Mouse (Mus musculus): ENCODE data around the gene Myo16. TPM values are rescaled to one million over a fixed set of nuclear protein-coding genes. Genes with fewer than 3 reads are reported as not detected.

Myo16 gene
- polyA plus RNA-seq, 1 experiment: 104 TPM

DNA sequence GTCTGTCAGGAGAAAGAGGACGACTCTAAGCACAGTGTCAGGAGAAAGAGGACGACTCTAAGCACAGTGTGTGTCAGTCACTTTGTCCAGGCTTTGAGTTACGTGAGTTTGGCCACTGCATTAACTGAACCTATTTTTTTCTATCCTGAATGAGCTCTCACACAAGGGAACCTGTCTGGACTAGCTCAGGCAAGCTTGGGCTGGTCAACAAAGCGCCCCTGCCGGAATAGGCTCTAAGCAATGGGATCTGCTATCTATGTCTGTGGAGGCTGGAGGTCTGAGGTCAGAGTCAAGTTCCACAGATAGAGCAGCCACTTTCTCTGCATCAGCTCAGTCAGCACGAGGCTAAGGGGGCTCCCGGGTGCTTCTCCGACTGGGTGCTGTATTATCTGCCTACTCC is 46.3 kb downstream of the Myo16 start:
- Histone ChIP-seq H3K27ac (ENCODE audit: insufficient read depth, low read depth, low read length) (no peak overlapping the region), H3K4me1 (ENCODE audit: control insufficient read depth, insufficient read depth, low read length) (peaks cover 13% of the 10 kb centered on the region), H3K4me3 (ENCODE audit: insufficient read depth, low read depth, low read length) (no peak overlapping the region)
- WGBS: 53% methylated on average over 8 of the region's 8 CpGs
- TF ChIP-seq POLR2A (IDR thresholded peaks at IDR 0.05; ENCODE audit: insufficient read depth, low read depth, low read length): no peak
- TF ChIP-seq CTCF (IDR thresholded peaks at IDR 0.05; ENCODE audit: insufficient read depth, low read depth, low read length): no peak

DNA sequence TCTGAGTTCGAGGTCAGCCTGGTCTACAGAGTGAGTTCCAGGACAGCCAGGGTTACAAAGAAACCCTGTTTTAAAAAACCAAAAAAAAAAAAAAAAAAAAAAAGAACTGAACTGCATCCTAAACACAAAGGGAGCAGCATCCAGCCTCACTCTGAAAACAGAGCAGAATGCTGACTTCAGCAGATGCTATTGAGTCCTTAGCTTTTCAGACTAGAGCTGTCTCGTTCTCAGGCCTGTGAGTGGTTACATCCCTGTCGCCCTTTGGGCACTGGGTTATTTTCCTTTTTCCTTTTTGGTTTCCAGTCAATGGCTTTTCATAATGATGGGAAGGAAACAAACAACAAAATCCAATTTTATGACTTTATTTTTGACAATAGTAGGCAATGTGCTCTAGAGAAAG is 61.3 kb downstream of the Myo16 start:
- TF ChIP-seq CTCF (IDR thresholded peaks at IDR 0.05; ENCODE audit: insufficient read depth, low read depth, low read length) (no peak), POLR2A (IDR thresholded peaks at IDR 0.05; ENCODE audit: insufficient read depth, low read depth, low read length) (no peak)
- 70% methylated on average over 3 of the region's 3 CpGs for WGBS
- Histone ChIP-seq H3K4me1 (ENCODE audit: control insufficient read depth, insufficient read depth, low read length) (peaks cover 8% of the 10 kb centered on the region), H3K27ac (ENCODE audit: insufficient read depth, low read depth, low read length) (no peak overlapping the region), H3K4me3 (ENCODE audit: insufficient read depth, low read depth, low read length) (no peak overlapping the region)

GRCm38 (mm10) chr8:10219761-10220276 is 66.1 kb downstream of the Myo16 start:
- H3K4me3 ChIP-seq (ENCODE audit: insufficient read depth, low read depth, low read length): no peak overlapping the region
- TF ChIP-seq CTCF (IDR thresholded peaks at IDR 0.05; ENCODE audit: insufficient read depth, low read depth, low read length): no peak
- TF ChIP-seq POLR2A (IDR thresholded peaks at IDR 0.05; ENCODE audit: insufficient read depth, low read depth, low read length): no peak
- H3K4me1 ChIP-seq (ENCODE audit: control insufficient read depth, insufficient read depth, low read length): peaks cover 13% of the 10 kb centered on the region
- no peak overlapping the region for H3K27ac ChIP-seq (ENCODE audit: insufficient read depth, low read depth, low read length)
- 48% methylated on average over 5 of the region's 5 CpGs for WGBS

DNA sequence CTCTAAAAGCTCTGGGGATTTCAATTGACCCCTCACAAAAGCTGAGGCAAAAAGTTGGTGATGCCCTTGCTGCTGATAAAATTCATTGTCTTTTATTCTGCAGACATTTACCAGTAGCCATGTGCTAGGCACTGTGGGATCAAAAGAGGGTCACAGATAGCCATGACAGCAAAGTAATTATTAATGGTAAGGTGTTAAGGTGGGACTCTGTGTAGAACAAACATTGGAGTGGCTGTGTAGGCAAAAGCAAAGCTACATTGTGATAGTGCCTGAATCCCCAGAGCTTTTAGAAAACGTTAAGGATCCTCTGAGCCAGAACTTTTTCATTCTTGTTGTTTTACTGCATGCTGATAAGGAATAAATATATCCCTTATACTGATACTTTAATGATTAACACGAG is 69.1 kb downstream of the Myo16 start:
- 34% methylated on average over 2 of the region's 2 CpGs for WGBS
- TF ChIP-seq CTCF (IDR thresholded peaks at IDR 0.05; ENCODE audit: insufficient read depth, low read depth, low read length) (no peak), POLR2A (IDR thresholded peaks at IDR 0.05; ENCODE audit: insufficient read depth, low read depth, low read length) (no peak)
- H3K4me3 ChIP-seq (ENCODE audit: insufficient read depth, low read depth, low read length): no peak overlapping the region
- H3K27ac ChIP-seq (ENCODE audit: insufficient read depth, low read depth, low read length): no peak overlapping the region
- H3K4me1 ChIP-seq (ENCODE audit: control insufficient read depth, insufficient read depth, low read length): peaks cover 8% of the 10 kb centered on the region

DNA sequence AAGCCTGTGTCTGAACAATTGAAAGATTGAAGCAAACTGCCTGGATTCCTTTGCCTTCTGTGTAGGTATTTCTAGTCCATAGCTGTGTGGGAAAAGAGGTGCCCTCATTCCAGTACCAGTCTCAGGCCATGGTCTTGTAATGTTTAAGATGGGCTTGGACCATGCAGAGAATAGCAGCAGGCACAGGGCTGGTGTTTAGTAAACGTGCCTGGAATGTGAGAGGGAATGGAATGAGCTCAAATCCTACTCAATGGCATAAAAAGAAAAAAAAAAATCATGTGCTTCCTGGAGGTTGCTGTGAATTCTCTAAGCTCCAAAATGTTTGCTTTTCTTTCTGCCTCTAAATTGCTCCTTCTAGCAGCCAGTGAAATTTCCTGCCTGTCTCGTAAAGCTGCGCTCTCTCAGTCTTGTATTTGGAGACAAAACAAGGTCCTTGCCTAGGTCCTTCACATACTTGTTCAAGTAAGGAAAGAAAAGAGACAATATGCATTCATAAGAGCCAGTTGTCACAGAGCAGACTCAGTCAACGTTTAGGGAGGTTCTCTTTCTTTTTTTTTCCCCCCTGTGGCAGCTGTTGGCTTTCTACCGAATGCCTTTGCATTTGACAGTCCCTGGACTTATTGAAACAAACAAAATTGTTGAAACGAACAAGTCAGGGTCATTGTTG is 70.0 kb downstream of the Myo16 start:
- 24% methylated on average over 6 of the region's 6 CpGs for WGBS
- TF ChIP-seq POLR2A (IDR thresholded peaks at IDR 0.05; ENCODE audit: insufficient read depth, low read depth, low read length): no peak
- TF ChIP-seq CTCF (IDR thresholded peaks at IDR 0.05; ENCODE audit: insufficient read depth, low read depth, low read length): no peak
- H3K27ac ChIP-seq (ENCODE audit: insufficient read depth, low read depth, low read length): peak overlapping the region; percentile 30
- H3K4me3 ChIP-seq (ENCODE audit: insufficient read depth, low read depth, low read length): no peak overlapping the region
- H3K4me1 ChIP-seq (ENCODE audit: control insufficient read depth, insufficient read depth, low read length): peaks cover 7% of the 10 kb centered on the region

GRCm38 (mm10) chr8:10224305-10224971 is 70.7 kb downstream of the Myo16 start:
- H3K27ac ChIP-seq (ENCODE audit: insufficient read depth, low read depth, low read length): peak overlapping the region; percentile 30; the same call in 1 of the 2 replicates
- WGBS: 34% methylated on average over 10 of the region's 10 CpGs
- TF ChIP-seq CTCF (IDR thresholded peaks at IDR 0.05; ENCODE audit: insufficient read depth, low read depth, low read length) (no peak), POLR2A (IDR thresholded peaks at IDR 0.05; ENCODE audit: insufficient read depth, low read depth, low read length) (no peak)
- peaks cover 7% of the 10 kb centered on the region for H3K4me1 ChIP-seq (ENCODE audit: control insufficient read depth, insufficient read depth, low read length)
- no peak overlapping the region for H3K4me3 ChIP-seq (ENCODE audit: insufficient read depth, low read depth, low read length)

- TF ChIP-seq CTCF (IDR thresholded peaks at IDR 0.05; ENCODE audit: insufficient read depth, low read depth, low read length) (no peak), POLR2A (IDR thresholded peaks at IDR 0.05; ENCODE audit: insufficient read depth, low read depth, low read length) (no peak)
- WGBS: 80% methylated on average over 2 of the region's 2 CpGs
Measured at GRCm38 (mm10) chr8:10225018-10225417, 71.3 kb downstream of the Myo16 start.

GRCm38 (mm10) chr8:10230746-10231369 is 77.1 kb downstream of the Myo16 start:
- TF ChIP-seq CTCF (IDR thresholded peaks at IDR 0.05; ENCODE audit: insufficient read depth, low read depth, low read length): no peak
- TF ChIP-seq POLR2A (IDR thresholded peaks at IDR 0.05; ENCODE audit: insufficient read depth, low read depth, low read length): no peak
- H3K27ac ChIP-seq (ENCODE audit: insufficient read depth, low read depth, low read length): peak overlapping the region; percentile 76
- H3K4me3 ChIP-seq (ENCODE audit: insufficient read depth, low read depth, low read length): no peak overlapping the region
- WGBS: 33% methylated on average over 8 of the region's 8 CpGs
- peaks cover 19% of the 10 kb centered on the region for H3K4me1 ChIP-seq (ENCODE audit: control insufficient read depth, insufficient read depth, low read length)

More at GRCm38 (mm10) chr8:10225018-10225417, 71.3 kb downstream of the Myo16 start:
- Histone ChIP-seq H3K27ac (ENCODE audit: insufficient read depth, low read depth, low read length) (no peak overlapping the region), H3K4me3 (ENCODE audit: insufficient read depth, low read depth, low read length) (no peak overlapping the region), H3K4me1 (ENCODE audit: control insufficient read depth, insufficient read depth, low read length) (peaks cover 4% of the 10 kb centered on the region)

GRCm38 (mm10) chr8:10234516-10234915 is 80.8 kb downstream of the Myo16 start:
- Histone ChIP-seq H3K27ac (ENCODE audit: insufficient read depth, low read depth, low read length) (no peak overlapping the region), H3K4me1 (ENCODE audit: control insufficient read depth, insufficient read depth, low read length) (peaks cover 19% of the 10 kb centered on the region), H3K4me3 (ENCODE audit: insufficient read depth, low read depth, low read length) (no peak overlapping the region)
- WGBS: 48% methylated on average over 2 of the region's 2 CpGs
- TF ChIP-seq POLR2A (IDR thresholded peaks at IDR 0.05; ENCODE audit: insufficient read depth, low read depth, low read length) (no peak), CTCF (IDR thresholded peaks at IDR 0.05; ENCODE audit: insufficient read depth, low read depth, low read length) (no peak)
